Mouse (Mus musculus) liver, embryonic 16.5 days (tissue): ENCODE measurements around the gene Arid3c. TPM values are rescaled to one million over a fixed set of nuclear protein-coding genes. Genes with fewer than 3 reads are reported as not detected.

Source experiments
- ATAC-seq: fragments of 200-750 bp; cut with Nextera tagmentation; 2 replicates; pipeline ENCODE4 v1.8.0; 2017; ENCODE audit warnings: low read depth, mild to moderate bottlenecking, moderate number of reproducible peaks, moderate library complexity
- H3K27ac ChIP-seq: fragments of 300-500 bp; sonication (generic); 2 replicates; pipeline ENCODE4 v1.5.1; 2014; ENCODE audit warnings: mild to moderate bottlenecking, low read length
- H3K27me3 ChIP-seq: fragments of 300-500 bp; sonication (generic); 2 replicates; pipeline ENCODE4 v1.6.1; 2014; ENCODE audit warnings: low read depth, low read length, mixed read lengths; ENCODE audit not compliant: control insufficient read depth, insufficient read depth
- H3K36me3 ChIP-seq: fragments of 300-500 bp; sonication (generic); 2 replicates; pipeline ENCODE4 v1.6.1; 2014; ENCODE audit warnings: mild to moderate bottlenecking; ENCODE audit not compliant: control insufficient read depth, insufficient read depth
- H3K4me1 ChIP-seq: fragments of 300-500 bp; sonication (generic); 2 replicates; pipeline ENCODE4 v1.6.1; 2014; ENCODE audit warnings: low read depth, low read length, mixed read lengths; ENCODE audit not compliant: control insufficient read depth
- H3K4me2 ChIP-seq: fragments of 300-500 bp; sonication (generic); 2 replicates; pipeline ENCODE4 v1.6.1; 2014; ENCODE audit warnings: low read depth, low read length, mixed read lengths
- H3K4me3 ChIP-seq: fragments of 300-500 bp; sonication (generic); 2 replicates; pipeline ENCODE4 v1.5.1; 2014; ENCODE audit warnings: low read depth, mild to moderate bottlenecking, low read length
- H3K9ac ChIP-seq: fragments of 300-500 bp; sonication (generic); 2 replicates; pipeline ENCODE4 v1.6.1; 2014; ENCODE audit warnings: low read depth, low read length
- H3K9me3 ChIP-seq: fragments of 300-500 bp; sonication (generic); replicated peaks from 2 replicates; pipeline ENCODE4 v1.6.1; 2016; ENCODE audit warnings: low read length; ENCODE audit not compliant: control insufficient read depth
- WGBS: fragments of 180-500 bp; shearing (Covaris S2); extraction: QIAGEN DNeasy Blood & Tissue Kit; methylation state at CpG from one replicate; pipeline ENCODE4 v1.1.7; 2014; ENCODE audit not compliant: insufficient replicate concordance; 5-methylcytosine and 5-hydroxymethylcytosine counted together
- polyA plus RNA-seq: library from polyadenylated mRNA; unstranded; fragments of >200 nt; fragmentation: Nextera tagmentation; extraction: Ambion mirVana; gene quantifications from 2 replicates; pipeline ENCODE4 v1.2.1, GENCODE M21; 2015

Arid3c gene
- polyA plus RNA-seq, 1 experiment from 2014 or later = not detected

GRCm38 (mm10) chr4:41713197-41714067 is 17.5 kb downstream of the Arid3c start, which contains the start of gene Rpp25l:
Gene Rpp25l, minus strand, starts transcription at chr4:41713534.
- Histone ChIP-seq H3K4me2 (peak within 1 kb of the TSS; percentile 96), H3K9me3 (no peaks in the 10 kb centered on the region), H3K36me3 (peaks cover 4% of the 10 kb centered on the region), H3K4me3 (peak within 1 kb of the TSS; percentile 88), H3K4me1 (peaks cover 17% of the 10 kb centered on the region), H3K27ac (peak within 1 kb of the TSS; percentile 69), H3K9ac (peak within 1 kb of the TSS; percentile 92), H3K27me3 (no peaks in the 10 kb centered on the region)
- WGBS = under 1% methylated on average over 61 of the region's 61 CpGs
- ATAC-seq = peak; percentile 87

- Histone ChIP-seq H3K27ac (peak overlapping the region; percentile 62; the same call in 1 of the 2 replicates), H3K4me2 (peak overlapping the region; percentile 96), H3K36me3 (no peaks in the 10 kb centered on the region; the same call in 1 of the 2 replicates), H3K27me3 (peaks cover 3% of the 10 kb centered on the region; the same call in 1 of the 2 replicates), H3K4me3 (peak overlapping the region; percentile 88), H3K9ac (peak overlapping the region; percentile 92), H3K4me1 (peaks cover 17% of the 10 kb centered on the region), H3K9me3 (no peaks in the 10 kb centered on the region)
- 42% methylated on average over 31 of the region's 31 CpGs for WGBS
- peak; percentile 35 for ATAC-seq
Measured at GRCm38 (mm10) chr4:41712421-41713196, 18.3 kb downstream of the Arid3c start.

- no peak for ATAC-seq
- 74% methylated on average over 16 of the region's 16 CpGs for WGBS
- Histone ChIP-seq H3K4me3 (peak overlapping the region; percentile 88), H3K27ac (no peak overlapping the region), H3K4me2 (peak overlapping the region; percentile 96), H3K27me3 (peaks cover 4% of the 10 kb centered on the region; the same call in 1 of the 2 replicates), H3K9ac (peak overlapping the region; percentile 92), H3K9me3 (no peaks in the 10 kb centered on the region), H3K4me1 (peaks cover 17% of the 10 kb centered on the region), H3K36me3 (no peaks in the 10 kb centered on the region)
Measured at GRCm38 (mm10) chr4:41711705-41712375, 19.1 kb downstream of the Arid3c start.

- no peak overlapping the region for H3K4me3 ChIP-seq
- ATAC-seq = no peak
- 66% methylated on average over 4 of the region's 4 CpGs for whole genome bisulfite sequencing
Measured at GRCm38 (mm10) chr4:41710229-41710628, 20.7 kb downstream of the Arid3c start.

DNA sequence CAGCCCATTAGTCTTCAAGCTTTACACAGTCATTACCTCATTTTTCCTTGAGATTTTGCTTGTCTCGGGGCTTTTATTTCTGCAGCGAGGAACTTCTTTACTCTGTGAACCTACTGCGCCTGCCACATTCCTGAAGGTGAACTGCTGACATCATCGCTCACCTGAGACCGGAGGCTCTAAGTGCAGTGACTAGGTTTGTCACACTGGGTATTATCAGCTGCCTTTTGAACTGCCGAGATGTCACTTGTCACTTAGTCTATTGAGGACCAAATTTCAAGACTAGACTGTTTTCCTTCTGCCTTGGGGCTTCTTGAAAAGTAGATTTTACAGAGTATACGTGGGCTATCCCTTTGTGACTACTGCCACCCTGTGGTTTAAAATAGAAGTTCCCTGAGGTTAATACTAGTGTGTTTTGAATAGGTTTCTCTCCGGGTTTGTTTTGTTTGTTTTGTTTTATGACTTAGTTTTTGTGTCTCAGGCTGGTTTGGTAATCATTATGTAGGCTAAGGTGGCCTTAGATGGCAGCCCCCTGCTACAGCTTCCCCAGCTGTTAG is 22.7 kb downstream of the Arid3c start:
- Histone ChIP-seq H3K36me3 (no peaks in the 10 kb centered on the region), H3K9ac (no peak overlapping the region)

More at GRCm38 (mm10) chr4:41710229-41710628, 20.7 kb downstream of the Arid3c start:
- Histone ChIP-seq H3K27me3 (peaks cover 8% of the 10 kb centered on the region; the same call in 1 of the 2 replicates), H3K9me3 (no peaks in the 10 kb centered on the region), H3K36me3 (no peaks in the 10 kb centered on the region), H3K4me1 (peaks cover 17% of the 10 kb centered on the region), H3K27ac (no peak overlapping the region), H3K9ac (no peak overlapping the region), H3K4me2 (no peak overlapping the region)

DNA sequence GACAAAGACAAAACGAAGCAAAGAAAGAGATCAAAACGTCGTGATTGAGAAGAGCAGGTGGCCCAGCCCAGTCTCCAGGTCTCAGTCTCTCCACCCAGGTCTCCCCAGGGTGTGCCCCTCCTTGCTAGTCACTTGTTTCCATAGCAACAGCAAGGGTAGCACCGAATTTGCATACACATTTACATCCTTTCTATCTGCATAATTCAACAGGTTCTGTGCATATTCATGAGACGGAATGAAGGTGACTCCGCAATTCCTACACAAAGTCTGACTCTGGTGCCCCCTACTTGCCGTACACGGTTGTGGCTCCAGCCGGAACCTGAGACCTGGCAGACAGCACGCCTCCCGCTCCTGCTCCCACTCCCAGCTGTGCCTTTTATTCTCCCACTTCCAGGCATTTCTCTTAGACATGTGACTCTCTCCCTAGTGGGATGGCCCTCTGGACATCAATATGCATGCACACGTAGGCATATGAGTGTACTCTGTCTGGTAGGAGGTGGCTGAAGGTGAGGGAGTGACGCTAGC is 23.9 kb downstream of the Arid3c start:
- no peaks in the 10 kb centered on the region for H3K9me3 ChIP-seq
- ATAC-seq = no peak
- WGBS = 4% methylated on average over 13 of the region's 13 CpGs
- H3K36me3 ChIP-seq = no peaks in the 10 kb centered on the region
- H3K4me3 ChIP-seq = no peak overlapping the region
- no peak overlapping the region for H3K4me2 ChIP-seq
- no peak overlapping the region for H3K27ac ChIP-seq
- peaks cover 14% of the 10 kb centered on the region for H3K27me3 ChIP-seq
- H3K4me1 ChIP-seq = peaks cover 2% of the 10 kb centered on the region
- no peak overlapping the region for H3K9ac ChIP-seq

More for the DNA sequence above, 22.7 kb downstream of the Arid3c start:
- Histone ChIP-seq H3K4me3 (no peak overlapping the region), H3K9me3 (no peaks in the 10 kb centered on the region), H3K4me1 (peaks cover 9% of the 10 kb centered on the region), H3K4me2 (no peak overlapping the region), H3K27me3 (peaks cover 13% of the 10 kb centered on the region), H3K27ac (no peak overlapping the region)
- no peak for ATAC-seq
- WGBS = 37% methylated on average over 8 of the region's 8 CpGs

DNA sequence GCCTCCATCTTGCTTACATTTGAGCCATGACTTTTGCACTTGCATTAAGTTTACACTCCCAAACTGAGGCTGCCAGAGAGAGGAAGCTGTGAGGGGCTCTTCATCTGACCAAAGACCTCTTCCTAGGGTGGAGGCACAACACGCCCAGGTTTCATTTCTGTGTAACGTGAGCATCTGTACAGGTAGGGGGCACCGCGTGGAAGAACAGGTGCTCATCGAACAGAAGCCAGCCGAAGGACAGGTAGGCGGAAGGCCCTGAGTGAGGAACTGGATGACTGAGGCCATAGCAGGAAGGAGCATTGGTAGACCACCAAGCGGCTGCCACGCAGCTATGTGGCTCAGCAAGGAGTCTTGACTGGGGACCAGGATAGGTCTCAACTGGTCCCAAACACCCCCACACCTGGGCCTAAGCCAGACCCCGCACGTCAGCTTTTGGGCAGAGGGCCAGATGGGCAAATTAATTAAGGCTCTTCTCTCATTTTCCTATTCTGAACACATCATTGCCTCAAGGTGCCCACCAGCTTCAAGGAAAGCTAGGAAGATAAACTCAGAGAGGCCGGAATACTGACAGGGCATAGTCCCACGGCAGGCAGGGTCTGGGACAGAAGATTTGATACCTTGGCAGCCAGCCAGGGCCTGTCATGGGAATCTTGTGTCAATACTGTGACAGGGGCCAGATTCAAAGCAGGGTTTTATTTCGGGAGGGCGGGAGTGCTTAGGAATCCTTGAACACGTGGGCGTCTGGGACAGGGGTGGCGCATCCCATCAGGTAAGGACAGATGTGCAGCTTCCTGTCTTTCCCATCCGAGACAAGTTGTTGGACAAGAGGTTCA is 24.8 kb downstream of the Arid3c start:
- H3K27ac ChIP-seq = no peak overlapping the region
- no peak overlapping the region for H3K4me2 ChIP-seq
- no peak overlapping the region for H3K4me3 ChIP-seq
- ATAC-seq = no peak
- no peaks in the 10 kb centered on the region for H3K4me1 ChIP-seq
- no peak overlapping the region for H3K9ac ChIP-seq
- H3K36me3 ChIP-seq = no peaks in the 10 kb centered on the region
- H3K9me3 ChIP-seq = no peaks in the 10 kb centered on the region
- 58% methylated on average over 19 of the region's 19 CpGs for WGBS
- peaks cover 14% of the 10 kb centered on the region for H3K27me3 ChIP-seq
